Mouse (Mus musculus): ENCODE results near the gene Nelfa.
"Not testable (repeated sequence)": the region's sequence is repeated elsewhere in the genome, so short reads cannot be mapped to it uniquely, and the experiment has no call there.

Nelfa gene

DNA sequence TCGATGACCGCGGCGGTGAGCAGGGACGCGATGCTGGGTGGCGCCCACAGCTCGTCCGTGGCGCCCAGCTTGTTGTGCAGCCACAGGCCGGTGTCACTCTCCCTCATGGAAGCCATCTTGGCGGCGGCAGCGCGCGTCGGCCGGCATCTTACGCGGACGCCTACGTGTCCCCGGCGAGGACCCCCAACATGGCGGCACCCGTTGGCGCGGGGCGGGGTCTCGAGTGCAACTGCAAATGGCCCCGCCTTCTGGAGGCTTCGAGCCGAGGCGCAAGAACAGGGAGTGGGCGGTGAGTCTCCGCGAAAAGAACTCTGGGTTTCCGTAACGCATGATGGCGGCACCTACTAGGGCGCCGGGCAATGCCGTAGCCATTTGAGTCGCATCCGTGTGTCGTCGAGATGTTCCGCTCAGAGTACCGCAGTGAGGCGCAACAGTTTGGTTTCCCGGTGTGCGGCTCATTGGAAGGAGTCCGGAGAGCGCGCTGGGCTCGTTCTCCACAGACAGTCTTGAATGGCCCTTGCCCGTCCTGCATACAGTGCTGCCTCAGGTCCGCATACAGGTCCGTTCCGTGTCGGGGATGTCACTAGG lies at the start of gene Nelfa:
Gene Nelfa, minus strand, starts transcription at position 294 of the 588 bp plus-strand sequence.
- peak; percentile 95 for DNase-seq (ENCODE audit: low read depth)

DNA sequence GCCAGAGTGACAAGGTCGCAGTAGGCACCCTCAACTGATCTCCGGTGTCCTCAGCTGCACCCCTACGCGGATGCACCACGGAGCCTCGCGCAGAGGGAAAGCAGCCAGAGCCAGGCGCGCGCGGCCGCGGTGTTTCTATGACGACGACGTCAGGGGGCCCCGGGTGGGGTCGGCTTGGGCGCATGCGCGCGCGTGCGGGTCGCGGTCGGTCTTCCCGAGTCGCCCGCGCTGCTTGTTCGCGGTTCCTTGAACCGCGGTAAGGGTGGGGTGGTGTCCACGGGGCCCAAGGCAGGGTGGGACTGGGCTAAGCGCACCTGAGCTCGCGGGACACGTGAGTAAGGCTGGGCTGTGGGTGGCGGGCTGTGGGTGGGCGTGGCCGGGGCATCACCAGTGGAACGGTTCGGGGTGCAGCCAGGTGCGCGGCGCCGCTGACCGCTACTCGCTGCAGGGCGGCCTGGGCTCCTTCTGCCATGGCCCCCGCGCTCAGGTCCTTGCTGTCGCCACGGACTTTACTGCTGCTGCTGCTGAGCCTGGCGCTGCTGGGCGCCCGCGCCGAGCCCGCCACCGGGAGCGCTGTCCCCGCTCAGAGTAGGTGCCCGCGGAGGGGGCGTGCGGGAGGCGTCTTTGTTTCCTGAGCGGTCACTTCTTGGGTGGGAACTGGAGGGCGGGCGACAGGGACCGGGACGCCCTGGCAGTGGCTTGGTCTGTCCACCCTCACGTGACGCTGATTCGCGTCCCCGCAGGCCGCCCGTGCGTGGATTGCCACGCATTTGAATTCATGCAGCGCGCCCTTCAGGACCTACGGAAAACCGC lies 47.3 kb upstream of the Nelfa start, which contains the start of gene Gm1673:
Gene Gm1673, plus strand, starts transcription at position 125 of the 813 bp plus-strand sequence.
- peak; percentile 37 for DNase-seq (ENCODE audit: low read depth)

- DNase-seq (ENCODE audit: low read depth) = no peak
Observed at GRCm38 (mm10) chr5:33982731-33983259, 46.6 kb upstream of the Nelfa start.

GRCm38 (mm10) chr5:33976267-33976666 lies 40.1 kb upstream of the Nelfa start:
- DNase-seq (ENCODE audit: low read depth) = no peak

DNA sequence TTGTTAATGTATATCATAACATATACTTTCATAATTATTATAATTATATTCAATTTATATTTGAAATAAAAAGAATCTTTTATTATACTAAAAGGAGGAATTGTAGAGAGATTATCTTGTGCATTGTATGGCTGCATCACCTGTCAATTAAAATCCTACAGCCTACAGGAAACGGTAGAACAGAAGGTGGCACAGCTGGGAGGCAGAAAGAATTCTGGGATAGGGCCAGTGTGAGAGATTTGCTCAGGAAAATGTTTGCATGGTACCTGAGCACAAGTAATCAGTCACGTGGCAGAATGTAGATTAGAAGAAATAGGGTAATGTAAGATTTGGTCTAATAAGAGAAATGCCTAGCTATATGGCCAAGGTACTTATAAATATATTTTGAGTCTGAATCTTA lies 38.5 kb upstream of the Nelfa start:
- no peak for DNase-seq (ENCODE audit: low read depth)

GRCm38 (mm10) chr5:33959382-33959781 lies 23.2 kb upstream of the Nelfa start:
- no peak for DNase-seq (ENCODE audit: low read depth)

DNA sequence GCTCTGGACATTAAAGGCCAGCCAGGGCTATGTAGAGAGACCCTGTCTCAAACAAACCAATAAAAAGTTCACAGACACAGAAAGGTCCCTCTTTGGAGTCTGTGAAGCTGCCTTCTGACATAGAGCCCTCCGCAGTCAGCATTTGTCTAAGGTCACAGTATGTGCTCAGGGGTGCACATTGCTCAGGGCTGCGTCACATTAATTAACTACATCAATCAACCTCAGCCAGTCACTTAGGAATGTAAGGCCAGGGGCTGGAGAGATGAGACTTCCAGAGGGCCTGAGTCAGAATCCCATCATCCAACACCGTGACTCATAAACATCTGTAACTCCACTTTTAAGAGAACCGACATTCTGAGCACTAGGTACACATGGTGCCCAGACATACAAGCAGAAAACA lies 19.7 kb upstream of the Nelfa start:
- no peak for DNase-seq (ENCODE audit: low read depth)

DNA sequence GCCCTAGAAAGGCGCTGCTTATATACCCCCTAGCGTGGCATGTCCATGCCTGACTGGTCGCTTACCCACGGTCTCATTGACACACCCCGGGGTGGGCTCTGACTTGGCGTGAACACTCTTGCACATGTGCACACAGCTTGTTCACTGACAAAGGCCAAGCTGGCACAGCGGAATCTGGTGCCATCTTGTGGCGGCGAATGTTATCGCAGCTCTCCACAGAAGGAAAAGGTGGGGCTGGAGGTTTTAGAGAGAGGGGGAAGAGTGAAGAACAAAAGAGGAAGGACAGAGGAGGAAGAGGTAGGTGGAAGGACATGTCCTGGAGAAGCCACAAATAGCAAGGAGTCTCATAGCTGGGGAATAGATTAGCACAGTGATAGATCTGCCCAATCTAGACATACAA lies 18.1 kb upstream of the Nelfa start:
- DNase-seq (ENCODE audit: low read depth) = no peak

DNA sequence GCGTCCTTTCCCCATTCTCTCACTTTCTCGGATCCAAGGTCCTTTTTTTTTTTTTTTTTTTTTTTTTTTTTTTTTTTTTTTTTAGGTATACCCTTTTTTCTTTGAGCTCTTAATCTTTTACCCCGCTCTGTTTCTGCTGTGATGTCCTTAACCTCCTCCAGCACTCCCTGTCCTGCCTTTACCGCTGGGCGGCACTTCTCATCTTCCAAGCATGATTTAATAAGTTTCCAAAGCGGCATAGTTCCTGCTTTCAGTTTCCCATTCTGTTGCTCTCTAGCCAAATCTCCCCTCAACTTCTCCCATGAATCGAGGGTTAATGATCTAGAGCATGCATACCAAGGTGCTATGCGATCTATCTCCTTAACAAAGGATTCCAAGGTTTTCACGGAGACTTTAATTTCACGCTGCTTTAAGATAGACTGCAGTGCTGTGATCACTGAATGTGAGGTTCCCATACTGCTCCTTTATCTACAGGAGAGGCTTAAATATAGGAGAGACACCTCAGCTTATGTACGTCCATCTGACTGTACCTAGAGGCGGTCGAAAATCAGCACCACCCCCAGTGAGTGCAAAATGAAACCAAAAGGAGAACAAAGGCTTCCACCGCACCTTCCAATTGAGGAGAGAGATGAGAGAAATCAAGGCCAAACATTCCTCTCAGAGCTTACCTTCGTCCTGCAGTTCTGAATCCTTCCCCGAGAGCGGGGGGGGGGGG lies 17.4 kb upstream of the Nelfa start:
- DNase-seq (ENCODE audit: low read depth) = no peak

GRCm38 (mm10) chr5:33948314-33948713 lies 12.1 kb upstream of the Nelfa start:
- DNase-seq (ENCODE audit: low read depth) = no peak

GRCm38 (mm10) chr5:33947035-33947434 lies 10.8 kb upstream of the Nelfa start:
- not testable (repeated sequence) for DNase-seq (ENCODE audit: low read depth)

- DNase-seq (ENCODE audit: low read depth) = no peak
Observed at GRCm38 (mm10) chr5:33938448-33938847, 2.2 kb upstream of the Nelfa start.

GRCm38 (mm10) chr5:33937230-33937629 lies 1.0 kb upstream of the Nelfa start:
- no peak for DNase-seq (ENCODE audit: low read depth)

GRCm38 (mm10) chr5:33935700-33936111 lies 507 bp downstream of the Nelfa start:
- no peak for DNase-seq (ENCODE audit: low read depth)

- DNase-seq (ENCODE audit: low read depth) = no peak
Observed at GRCm38 (mm10) chr5:33934877-33935276, 1.3 kb downstream of the Nelfa start.

DNA sequence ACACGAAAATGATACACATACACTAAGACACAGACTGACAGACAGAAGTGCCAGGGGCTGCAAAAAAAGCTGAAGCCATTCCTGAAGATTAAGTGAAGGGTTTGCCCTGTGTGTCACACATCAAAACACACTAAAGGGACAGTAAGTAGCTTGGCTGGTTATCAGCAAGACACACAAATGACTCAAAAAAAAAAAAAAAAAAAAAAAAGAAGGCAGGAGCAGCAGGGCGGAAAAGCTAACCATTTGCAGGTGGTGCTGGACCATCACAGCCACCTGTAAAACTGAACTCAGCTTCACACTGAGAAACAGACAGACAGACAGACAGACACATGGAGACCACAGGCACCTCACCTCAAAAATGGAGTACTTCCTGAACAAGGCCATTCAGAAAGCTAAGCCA lies 2.1 kb downstream of the Nelfa start:
- DNase-seq (ENCODE audit: low read depth) = no peak

DNA sequence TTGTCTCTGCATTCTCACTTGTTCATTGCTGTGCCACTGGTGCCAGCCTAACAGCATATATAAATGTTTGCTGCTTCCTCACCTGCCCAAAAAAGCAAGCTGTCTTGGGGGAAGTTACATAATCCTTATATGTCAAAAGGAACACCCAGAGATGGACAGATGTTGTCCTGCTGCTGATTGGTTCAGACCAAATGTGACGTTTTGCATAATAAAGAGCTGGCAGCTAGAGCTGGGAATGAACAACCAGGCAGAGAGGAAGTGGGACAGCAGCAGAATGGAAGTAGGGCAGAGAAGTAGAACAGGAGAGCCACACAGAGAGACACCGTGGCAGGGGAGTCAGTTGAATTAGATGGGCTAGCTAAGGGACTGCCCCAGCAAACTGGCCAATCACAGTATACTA lies 3.8 kb downstream of the Nelfa start:
- DNase-seq (ENCODE audit: low read depth) = no peak

- DNase-seq (ENCODE audit: low read depth) = no peak
Observed at GRCm38 (mm10) chr5:33926170-33926569, 10.0 kb downstream of the Nelfa start.

DNA sequence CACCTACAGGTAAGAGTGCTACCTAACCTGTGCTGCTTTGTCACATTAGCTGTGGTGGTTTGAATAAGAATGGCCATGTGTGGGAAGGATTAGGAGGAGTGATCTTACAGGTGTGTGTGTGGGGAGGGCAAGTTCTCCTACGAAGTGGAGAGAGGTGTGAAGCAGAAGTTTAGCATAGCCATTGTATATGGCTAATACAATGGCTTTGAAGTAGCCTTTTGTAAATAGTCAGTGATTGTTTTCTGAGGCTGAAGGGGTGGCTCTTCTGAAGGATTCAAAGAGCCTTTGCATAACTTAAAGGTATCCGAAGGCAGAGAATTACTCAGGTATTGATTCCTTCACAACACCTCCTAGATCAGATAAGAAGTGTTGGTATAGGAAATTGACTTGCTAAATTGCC lies 13.6 kb downstream of the Nelfa start:
- no peak for DNase-seq (ENCODE audit: low read depth)

- DNase-seq (ENCODE audit: low read depth) = no peak
Observed at GRCm38 (mm10) chr5:33921486-33922235, 14.6 kb downstream of the Nelfa start.

GRCm38 (mm10) chr5:33920924-33921323 lies 15.3 kb downstream of the Nelfa start:
- DNase-seq (ENCODE audit: low read depth) = no peak

GRCm38 (mm10) chr5:33920037-33920436 lies 16.2 kb downstream of the Nelfa start:
- DNase-seq (ENCODE audit: low read depth) = no peak

Data from c-Kit-positive CD71-negative TER-119-negative erythroid progenitor cells, embryonic 14.5 days (primary cell).